Mouse (Mus musculus) lung, postnatal 14 days (tissue): ENCODE data around the gene Mgarp.
"Not testable (repeated sequence)": the region's sequence is repeated elsewhere in the genome, so short reads cannot be mapped to it uniquely, and the experiment has no call there.

Experiments
- DNase-seq: peaks from one replicate; pipeline ENCODE4 v3.0.0; 2021

The Mgarp gene

DNA sequence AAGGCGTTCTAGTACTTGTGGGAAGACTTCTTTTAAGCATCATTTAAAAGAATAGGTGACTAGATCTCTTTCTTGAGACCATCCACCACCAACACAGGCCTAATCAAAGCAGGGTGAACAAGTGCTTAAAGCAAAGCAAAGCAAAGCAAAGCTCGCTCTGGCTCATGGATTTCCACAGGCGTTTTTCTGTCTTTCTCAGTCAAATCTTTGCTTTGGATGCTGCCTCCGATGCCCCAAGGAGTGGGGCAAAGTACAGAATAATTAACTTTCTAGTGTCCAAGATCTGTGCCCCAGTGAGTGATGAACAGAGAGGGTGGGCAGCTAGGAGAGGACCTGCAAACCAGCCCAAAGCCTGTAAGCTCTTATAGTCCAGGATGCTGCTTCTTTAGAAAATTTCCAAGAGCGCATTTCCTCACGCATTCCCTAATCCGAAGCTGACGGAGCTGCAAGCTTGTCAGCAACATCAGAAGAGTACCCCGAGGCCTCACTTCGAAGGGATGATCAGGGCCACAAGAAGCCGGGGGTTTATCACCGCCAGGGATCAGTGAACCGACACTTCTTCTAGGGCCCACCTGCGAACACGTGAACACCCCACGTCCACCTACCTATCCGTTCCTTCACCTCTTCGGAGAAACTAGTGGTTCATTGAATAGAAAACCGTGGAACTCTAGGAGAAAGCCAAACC, 935 bp downstream of the Mgarp start:
- DNase-seq = no peak

- no peak for DNase-seq
These were observed 1.7 kb downstream of the Mgarp start for GRCm38 (mm10) chr3:51394881-51395280.

DNA sequence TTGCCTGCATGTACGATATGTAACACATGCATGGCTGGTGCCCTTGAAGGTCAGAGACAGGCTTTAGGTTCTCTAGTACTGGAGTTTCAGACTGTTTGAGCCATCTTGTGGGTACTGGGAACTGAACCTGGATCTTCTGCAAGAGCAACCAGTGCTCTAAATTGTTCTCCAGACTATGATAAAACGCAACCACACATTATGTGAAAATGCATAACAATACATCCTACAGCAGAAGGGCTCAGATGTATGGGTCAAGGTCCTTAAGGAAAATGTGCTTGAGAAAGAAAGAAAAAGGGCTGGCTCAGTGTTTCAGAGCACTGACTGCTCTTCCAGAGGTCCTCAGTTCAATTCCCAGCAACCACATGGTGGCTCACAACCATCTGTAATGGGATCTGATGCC, 2.9 kb downstream of the Mgarp start:
- no peak for DNase-seq

- DNase-seq = not testable (repeated sequence)
These were observed 3.5 kb downstream of the Mgarp start for GRCm38 (mm10) chr3:51393018-51393417.

DNA sequence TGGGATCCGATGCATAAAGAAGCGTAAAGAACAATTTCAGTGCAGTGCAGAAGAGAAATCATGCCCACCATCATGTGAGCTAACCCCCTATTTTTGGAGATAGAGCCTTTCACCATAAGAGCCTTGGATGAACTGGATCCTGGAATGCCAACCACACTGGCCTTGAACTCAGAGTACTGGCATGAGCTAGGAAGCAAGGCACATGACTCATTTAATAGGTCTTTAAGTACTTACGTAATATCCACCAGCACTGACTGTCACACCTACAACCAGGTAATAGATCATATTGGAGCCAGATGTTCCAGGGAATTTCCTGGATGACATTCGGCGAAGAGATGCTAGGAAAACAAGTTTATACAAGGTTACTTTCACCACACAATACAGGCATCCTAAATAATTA, 4.9 kb downstream of the Mgarp start:
- DNase-seq = no peak

- DNase-seq = no peak
These were observed 5.4 kb downstream of the Mgarp start for GRCm38 (mm10) chr3:51391095-51391494.

DNA sequence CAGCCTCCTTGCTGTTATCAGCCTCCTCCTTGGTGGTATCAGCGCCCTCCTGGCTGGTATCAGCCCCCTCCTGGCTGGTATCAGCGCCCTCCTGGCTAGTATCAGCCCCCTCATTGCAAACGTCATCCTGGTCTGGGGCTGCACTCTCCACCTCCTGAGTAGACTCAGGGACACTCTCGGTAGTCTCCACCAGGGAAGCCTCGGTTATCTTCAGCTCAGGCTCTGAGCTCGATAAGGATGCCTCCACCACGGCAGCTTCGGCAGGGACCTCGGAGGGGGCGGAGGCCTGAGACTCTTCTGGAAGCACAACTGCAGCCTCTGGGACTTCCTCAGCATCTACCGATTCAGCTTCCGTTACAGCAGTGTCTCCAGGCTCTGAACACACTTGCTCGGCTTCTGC, 7.6 kb downstream of the Mgarp start:
- no peak for DNase-seq

- DNase-seq = no peak
These were observed 8.6 kb downstream of the Mgarp start for GRCm38 (mm10) chr3:51387868-51388381.

GRCm38 (mm10) chr3:51387134-51387451, 9.4 kb downstream of the Mgarp start:
- DNase-seq = no peak

- no peak for DNase-seq
These were observed 10.0 kb downstream of the Mgarp start for GRCm38 (mm10) chr3:51386441-51387133.

- DNase-seq = no peak
These were observed 13.1 kb downstream of the Mgarp start for GRCm38 (mm10) chr3:51383409-51383808.

DNA sequence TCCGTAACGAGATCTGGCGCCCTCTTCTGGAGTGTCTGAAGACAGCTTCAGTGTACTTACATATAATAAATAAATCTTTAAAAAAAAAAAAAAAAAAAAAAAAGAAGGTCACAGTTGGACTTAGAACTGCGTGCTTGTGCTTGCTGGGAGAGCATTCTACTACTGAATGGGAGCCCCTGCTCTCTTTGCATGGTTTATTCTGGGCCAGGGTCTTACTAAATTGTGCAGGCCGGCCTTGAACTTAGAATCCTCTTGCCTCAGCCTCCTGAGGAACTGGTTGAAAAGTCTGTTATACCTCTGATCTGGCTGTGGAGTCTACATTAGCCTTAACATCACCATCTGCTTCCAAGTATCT, 15.9 kb downstream of the Mgarp start:
- DNase-seq = no peak

GRCm38 (mm10) chr3:51379786-51380659, 16.5 kb downstream of the Mgarp start:
- peak; percentile 22 for DNase-seq

- DNase-seq = no peak
These were observed 17.9 kb downstream of the Mgarp start for GRCm38 (mm10) chr3:51378665-51378946.

- peak; percentile 42 for DNase-seq
These were observed 18.5 kb downstream of the Mgarp start for GRCm38 (mm10) chr3:51377878-51378664.

DNA sequence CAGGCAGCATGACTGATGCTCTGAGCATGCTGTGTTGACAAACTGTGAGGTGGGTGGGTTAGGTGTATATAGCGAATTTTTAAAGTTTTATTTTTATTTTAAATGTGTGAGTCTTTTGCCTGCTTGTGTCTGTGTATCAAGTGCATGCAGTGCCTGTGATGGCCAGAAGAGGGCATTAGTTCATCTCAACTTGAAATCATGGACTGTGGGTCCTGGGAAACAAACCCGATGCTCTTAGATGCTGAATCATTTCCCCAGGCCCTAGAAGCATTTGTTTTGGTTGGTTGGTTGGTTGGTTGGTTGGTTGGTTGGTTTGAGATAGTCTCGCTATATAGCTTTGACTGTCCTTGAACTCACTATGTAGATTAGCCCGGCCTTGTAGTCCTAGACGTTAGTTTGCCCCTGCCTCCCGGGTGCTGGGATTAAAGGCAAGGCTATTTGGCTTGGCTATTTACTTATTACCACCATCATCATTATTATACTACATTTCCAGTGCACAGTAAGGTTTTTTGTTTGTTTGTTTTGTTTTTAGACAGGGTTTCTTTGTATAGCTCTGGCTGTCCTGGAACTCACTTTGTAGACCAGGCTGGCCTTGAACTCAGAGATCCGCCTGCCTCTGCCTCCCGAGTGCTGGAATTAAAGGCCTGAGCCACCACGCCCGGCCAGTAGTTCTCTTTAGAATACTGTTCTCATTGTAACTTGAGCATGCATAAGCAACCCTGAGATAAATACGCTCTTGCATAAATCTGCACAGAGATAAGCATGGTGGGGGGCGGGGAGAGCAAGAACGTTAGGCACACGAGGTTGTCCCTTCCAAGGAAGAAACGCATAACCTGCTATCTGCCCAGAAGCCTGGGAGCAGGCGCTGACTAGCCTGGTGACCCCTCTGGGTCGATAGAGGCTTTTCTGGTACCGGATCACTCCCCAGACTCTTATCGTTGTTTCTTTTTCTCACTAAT, 21.0 kb downstream of the Mgarp start:
- peak; percentile 69 for DNase-seq

DNA sequence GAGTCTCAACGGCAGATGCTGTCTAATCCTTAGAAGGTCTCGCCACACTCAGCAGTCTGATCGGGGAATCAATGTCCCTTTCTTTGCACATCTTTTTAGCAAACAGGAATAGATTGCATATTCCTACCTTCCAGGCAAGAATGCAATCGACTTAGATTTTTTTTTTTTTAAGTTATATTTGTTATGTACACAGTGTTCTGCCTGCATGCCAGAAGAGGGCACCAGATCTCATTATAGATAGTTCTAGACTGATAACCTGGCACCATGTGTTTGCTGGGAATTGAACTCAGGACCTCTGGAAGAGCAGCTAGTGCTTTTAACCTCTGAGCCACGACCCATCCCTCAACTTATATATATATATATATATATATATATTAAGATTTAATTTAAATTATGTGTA, 23.0 kb downstream of the Mgarp start:
- DNase-seq = no peak

- DNase-seq = no peak
These were observed 23.7 kb downstream of the Mgarp start for GRCm38 (mm10) chr3:51372883-51373282.

- DNase-seq = no peak
These were observed 24.7 kb downstream of the Mgarp start for GRCm38 (mm10) chr3:51371826-51372225.

GRCm38 (mm10) chr3:51368011-51368410, 28.5 kb downstream of the Mgarp start:
- DNase-seq = no peak

- DNase-seq = no peak
These were observed 29.6 kb downstream of the Mgarp start for GRCm38 (mm10) chr3:51366926-51367325.

DNA sequence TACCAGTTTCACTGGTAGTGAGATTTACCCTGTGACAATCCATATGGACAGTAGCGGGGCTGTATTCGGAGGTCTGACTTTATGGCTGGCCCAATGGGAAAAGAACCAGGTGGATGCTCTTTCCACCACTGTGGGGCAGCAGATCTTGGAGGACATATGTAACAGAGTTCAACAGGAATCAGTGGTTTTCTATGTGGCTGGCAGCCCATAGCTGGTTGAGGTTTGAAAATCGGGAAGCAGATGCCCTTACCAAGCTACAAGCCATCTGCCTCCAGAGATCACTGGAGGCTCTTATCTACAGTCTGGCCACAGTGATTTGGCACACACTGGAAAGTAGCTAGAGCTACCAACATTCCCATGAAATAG, 31.0 kb downstream of the Mgarp start:
- DNase-seq = no peak
